Mouse (Mus musculus) myocyte (in vitro differentiated cells): ENCODE data around the gene Jhy.

Source experiments
- CEBPB ChIP-seq: IDR thresholded peaks from 2 replicates; pipeline ENCODE4 v1.6.1; 2011; ENCODE audit warnings: mild to moderate bottlenecking, moderate library complexity; ENCODE audit not compliant: poor library complexity, insufficient read depth, severe bottlenecking
- E2F4 ChIP-seq: IDR thresholded peaks from one replicate; pipeline ENCODE4 v1.6.1; 2011; ENCODE audit warnings: mild to moderate bottlenecking, control low read depth, moderate library complexity; ENCODE audit not compliant: insufficient read depth
- MAX ChIP-seq: IDR thresholded peaks from one replicate; pipeline ENCODE4 v1.6.1; 2011; ENCODE audit warnings: low read depth, mild to moderate bottlenecking, control low read depth
- MYOD1 ChIP-seq, 3 experiments: IDR thresholded peaks; one replicate each; pipeline ENCODE4 v1.6.1; 2011; ENCODE audit warnings: control low read depth in 2 of 3, low read depth in 2 of 3, mild to moderate bottlenecking in 2 of 3, moderate library complexity in 1 of 3; ENCODE audit not compliant: insufficient read length in 2 of 3, control insufficient read depth in 1 of 3
- POLR2A ChIP-seq: IDR thresholded peaks from one replicate; pipeline ENCODE4 v1.6.1; 2011; ENCODE audit warnings: low read depth, mild to moderate bottlenecking, control low read depth, moderate library complexity; ENCODE audit not compliant: insufficient read length
- POLR2AphosphoS2 ChIP-seq: IDR thresholded peaks from one replicate; pipeline ENCODE4 v1.6.1; 2011; ENCODE audit warnings: low read depth, control low read depth; ENCODE audit not compliant: insufficient read length
- TCF12 ChIP-seq: IDR thresholded peaks from one replicate; pipeline ENCODE4 v1.6.1; 2011; ENCODE audit warnings: mild to moderate bottlenecking, control low read depth; ENCODE audit not compliant: poor library complexity, insufficient read depth, severe bottlenecking
- USF1 ChIP-seq: IDR thresholded peaks from one replicate; pipeline ENCODE4 v1.6.1; 2011; ENCODE audit warnings: low read depth, mild to moderate bottlenecking, control low read depth, moderate library complexity

GRCm38 (mm10) chr9:40889389-40889788, 74.5 kb downstream of the Jhy start:
- TF ChIP-seq POLR2A = no peak
- no peak for TF ChIP-seq USF1
- no peak for TF ChIP-seq CEBPB
- TF ChIP-seq E2F4 = no peak
- TF ChIP-seq POLR2AphosphoS2 = no peak
- no peak for TF ChIP-seq MAX
- no peak for TF ChIP-seq TCF12
- TF ChIP-seq MYOD1 (IDR thresholded peaks at IDR 0.05; ENCODE audit: control insufficient read depth in 1 of 3, insufficient read length in 2 of 3, low read depth in 2 of 3) = no peak
